Mouse (Mus musculus): ENCODE measurements at regions not wholly inside any gene's neighbourhood (a gene's known extent, or its start where the extent isn't known, plus 50 kb on each side); places are given as distances from the start of the nearest gene placed in this dataset.

DNA sequence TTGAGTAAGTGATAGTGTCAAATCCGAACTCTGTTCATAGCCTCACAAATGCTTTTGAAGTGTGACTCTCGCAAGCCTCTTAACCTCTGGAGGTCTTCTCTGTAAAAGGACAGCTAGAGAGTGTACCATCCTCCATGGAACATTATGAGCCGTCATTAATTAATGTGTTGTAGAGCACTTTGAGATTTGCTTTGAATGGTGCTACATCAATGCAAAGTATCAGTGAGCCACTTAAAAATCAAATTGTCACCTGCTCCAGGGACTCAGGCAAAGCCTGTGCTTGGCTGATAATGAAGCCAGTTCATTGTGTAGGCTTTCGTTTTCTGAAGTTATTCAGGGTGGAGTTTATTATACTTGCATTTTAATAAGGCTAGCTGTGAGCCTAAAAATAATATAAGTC, 801.8 kb upstream of the B3galt2 start:
- DNase-seq = no peak

DNA sequence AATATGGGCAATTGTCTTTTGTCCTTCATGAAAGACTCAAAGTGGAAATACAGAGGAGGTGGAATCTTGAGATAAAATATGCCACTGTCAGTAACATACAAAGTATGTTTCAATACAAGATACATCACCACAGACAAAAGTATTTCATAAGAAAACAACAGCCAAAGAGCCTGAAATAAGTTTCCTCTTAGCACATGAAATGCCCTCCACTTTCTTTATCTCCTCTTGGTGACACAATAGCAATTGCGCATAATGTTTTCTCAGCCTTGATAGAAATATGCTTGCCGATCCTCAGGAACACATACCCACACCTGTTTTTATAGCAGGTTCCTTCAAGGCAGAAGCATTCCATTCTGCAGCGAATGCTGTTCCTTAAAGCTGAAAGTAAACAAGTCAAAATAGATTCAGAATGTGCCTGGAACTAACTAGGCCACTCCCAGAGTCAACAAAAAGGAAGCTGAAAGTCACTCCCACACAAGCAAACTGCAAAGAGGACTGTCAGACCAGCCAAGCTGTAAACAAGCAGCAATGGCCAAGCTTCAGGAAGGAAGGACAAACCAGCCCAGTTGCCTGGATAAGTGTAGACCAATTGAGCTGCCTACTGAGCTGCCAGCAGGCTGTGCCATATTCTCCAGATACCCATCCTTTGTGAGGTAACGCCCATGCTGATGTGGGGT, 773.3 kb upstream of the B3galt2 start:
- DNase-seq = no peak

DNA sequence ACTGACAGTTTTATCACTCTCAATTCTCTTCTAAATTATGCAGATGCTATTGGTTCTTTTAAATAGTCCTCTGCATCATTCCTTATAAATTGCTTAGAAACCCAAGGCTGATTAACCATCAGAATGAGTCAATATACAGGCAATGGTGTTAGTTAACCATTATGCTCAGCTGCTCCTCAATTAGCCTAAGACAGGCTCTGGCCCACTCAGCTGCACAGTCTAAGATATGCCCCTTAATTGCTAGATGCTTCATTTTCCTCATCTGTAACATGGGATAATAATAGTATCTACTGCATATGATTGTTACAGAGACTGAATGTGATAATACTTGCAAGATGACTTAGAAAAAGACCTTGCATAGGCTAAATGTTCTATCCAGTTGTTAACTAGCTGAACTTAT, 748.6 kb upstream of the B3galt2 start:
- DNase-seq = no peak

DNA sequence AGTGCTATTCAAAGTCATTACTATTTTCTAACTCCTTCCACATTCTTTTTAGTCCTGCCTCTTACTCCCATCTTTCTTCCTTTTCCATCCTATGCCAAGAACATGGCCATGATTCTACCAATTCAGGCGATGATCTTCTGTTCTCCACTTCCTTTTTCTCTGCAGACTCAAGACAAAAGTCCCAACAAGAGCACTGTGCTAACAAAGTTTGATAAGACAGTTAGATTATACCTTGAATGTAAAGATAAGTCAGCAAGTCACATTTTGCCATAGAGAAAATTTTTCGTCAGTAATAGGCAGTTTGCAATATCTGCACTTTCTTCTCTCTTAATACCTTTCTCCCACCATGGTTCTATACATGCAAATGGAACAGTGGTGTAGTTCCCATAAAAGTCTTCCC, 747.3 kb upstream of the B3galt2 start:
- no peak for DNase-seq

DNA sequence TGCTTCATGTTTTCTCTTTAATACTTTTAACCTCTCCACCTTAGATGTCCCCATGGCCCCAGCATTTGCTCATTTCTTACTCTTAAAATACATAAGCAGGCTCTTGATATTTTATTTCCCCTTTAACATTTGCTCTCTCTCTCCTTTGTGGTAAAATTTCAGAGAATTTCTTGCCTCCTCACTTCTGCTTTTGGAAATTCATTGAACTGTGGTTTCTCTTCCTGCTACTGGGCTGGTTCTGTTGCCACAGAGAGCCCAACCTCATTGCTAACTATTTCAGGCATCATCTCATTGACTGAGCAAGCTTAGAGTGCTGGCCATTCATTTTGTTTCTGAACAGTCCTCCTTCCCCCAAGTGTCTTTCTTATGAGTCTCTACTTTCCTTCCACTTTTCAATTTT, 746.3 kb upstream of the B3galt2 start:
- no peak for DNase-seq

DNA sequence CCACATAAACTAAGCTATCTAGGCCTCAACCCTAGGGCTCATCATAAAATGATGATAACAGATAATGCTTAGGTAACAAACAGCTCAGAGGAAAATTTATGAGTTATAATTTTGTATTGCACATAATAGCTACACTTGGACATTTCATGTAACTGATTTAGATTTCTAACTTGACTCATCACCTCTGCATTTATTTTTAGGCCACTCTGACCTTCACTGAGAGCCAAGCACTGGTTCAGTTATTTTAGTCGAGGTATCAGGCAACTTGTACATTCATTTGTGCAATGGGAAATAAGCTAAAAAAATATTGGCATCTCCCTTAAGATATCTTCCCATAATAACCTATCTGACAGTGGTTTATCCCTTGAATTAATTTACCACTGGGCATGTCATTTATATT, 745.4 kb upstream of the B3galt2 start:
- DNase-seq = peak; percentile 0 to 7

DNA sequence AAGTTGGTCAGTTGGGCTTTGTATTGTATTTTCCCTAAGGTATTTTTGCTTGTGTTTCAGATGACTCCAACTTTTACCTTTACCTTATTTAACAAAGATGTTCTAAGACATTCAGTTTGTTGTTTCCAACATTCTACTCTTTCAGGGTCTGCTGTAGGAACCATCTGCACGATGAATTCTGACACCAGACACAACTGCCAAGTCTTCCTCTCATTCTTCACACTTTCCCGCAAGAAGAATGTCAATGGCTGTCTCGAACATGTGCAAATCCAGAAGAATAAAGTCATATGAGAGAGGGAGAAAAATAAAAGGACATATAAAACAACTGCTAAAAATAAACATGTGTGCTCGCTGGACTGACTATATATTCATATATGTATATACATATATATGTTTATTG, 730.6 kb upstream of the B3galt2 start:
- no peak for DNase-seq

DNA sequence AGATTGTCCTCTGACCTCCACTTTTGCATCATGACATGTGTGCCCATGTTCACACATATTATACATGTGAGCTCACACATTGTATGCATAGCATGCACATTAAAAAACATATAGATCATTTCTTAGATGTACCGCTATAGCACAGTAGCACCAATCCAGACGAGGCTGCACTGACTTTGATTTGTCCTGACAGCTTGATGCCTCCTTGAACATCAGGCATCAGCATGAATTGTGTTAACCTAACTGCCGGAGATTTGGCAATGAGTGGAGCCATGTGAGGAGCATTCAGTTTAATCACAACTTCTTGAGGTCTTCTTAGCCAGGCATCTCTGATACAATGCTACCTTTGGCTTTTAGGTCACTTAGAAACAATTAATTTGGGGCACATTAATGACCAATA, 683.8 kb upstream of the B3galt2 start:
- DNase-seq = no peak

DNA sequence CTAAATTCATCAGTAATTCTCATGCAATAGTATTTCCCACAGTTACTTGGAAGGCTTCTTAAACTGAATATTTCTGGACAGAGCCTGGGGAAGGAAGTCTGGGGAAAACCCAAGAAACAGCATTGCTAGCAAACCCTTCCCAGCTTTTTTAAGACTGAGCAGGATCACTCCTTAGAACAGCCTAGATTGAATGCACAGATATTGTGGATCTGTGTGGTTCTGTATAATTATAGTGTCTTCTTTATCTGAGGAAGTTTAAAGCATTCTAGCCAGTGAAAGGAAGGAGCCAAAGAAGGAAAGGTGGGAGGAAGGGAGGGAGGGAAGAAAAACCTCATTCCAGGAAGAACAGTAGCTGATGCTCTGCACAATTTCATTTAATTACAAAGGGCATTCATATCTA, 669.0 kb upstream of the B3galt2 start:
- DNase-seq = no peak

DNA sequence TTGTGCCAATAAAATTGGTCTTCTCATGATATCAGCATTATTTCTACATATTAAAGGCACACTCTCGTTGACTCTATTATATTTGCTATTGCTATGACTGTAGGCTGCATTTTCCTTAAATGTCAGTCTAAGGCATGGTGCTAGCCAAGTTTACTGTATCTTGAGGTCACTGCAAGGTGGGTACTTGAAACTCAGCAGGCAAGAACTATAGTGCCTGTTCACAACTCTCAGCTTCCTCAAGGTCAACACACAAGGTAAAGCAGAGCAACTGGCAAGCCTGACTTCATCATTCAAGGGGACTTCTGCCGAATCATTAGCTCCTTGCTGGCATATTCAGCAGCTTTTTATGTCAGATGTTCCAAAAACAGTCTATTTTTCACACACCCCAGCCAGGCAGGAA, 667.1 kb upstream of the B3galt2 start:
- DNase-seq = no peak

DNA sequence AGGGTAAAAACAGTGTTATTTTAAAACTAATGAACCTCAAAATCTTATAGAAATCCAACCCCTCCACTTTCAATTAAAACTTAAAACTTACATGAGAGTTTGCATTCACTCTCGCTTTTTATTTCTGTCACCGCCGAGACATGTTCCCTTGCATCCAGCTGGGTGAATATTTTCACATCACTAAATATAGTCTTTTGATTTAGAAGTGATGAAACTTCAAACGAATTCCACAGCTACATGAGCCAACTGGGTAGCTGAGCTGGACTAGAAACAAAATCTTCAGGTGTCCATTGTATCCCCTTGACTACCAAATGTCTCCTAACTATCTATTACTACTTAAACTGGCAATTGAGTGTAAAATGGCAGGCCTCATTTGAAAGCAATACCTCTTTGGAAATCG, 657.5 kb upstream of the B3galt2 start:
- no peak for DNase-seq

DNA sequence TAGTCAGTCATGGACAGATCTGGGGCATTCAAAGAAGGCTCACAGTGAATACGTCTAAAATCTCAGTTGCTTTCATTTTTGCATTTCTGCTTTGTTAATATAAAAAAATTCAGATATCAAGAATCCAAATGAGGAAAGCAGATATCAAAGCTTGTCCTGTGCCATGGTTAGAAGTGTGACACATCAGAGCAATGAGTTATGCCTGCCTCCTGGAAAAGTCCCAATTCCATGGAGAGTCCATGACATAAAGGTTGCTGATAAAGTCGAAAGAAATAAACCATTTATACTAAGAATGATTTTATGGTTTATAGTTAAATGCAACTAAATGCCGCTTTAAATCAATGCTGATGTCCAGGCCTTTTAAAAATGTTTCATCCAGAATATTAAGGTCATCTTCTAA, 656.8 kb upstream of the B3galt2 start:
- DNase-seq = peak; percentile 38 to 45

DNA sequence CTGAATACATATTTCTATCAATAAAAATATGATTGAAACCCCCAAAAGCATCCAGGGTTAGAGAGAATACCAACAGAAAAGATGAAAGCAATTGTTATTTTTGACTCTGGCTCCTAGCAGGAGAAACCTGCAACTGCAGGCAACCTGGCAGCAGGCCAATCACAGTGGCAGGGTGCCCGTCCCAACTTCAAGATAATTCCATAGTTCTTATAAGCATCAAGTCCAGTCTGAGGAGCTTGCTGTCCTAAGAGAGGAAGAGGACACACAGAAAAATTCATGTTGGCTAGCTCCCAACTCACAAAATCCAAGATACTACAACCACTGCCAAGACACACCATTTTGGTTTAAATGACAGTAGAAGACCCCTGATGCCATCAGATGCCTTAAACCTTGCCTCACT, 654.9 kb upstream of the B3galt2 start:
- peak; percentile 49 to 63 for DNase-seq

DNA sequence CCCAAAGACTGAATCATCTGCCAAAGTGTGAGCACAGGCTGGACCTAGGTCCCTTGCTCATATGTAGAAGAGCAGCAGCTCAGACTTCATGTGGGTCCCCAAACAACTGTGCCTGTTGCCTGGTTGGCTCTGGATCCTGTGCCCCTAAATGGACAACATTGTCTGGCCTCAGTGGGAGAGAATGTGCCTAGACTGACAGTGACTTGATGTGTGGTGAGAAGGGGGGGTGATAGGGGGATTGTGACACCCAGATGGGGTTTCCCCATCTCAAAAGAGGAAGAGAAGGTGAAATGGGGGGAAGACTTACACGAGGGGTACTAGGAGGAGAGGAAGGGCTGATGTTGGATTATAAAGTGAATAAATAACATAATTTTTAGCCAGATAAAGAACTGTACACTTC, 640.2 kb upstream of the B3galt2 start:
- DNase-seq = no peak

DNA sequence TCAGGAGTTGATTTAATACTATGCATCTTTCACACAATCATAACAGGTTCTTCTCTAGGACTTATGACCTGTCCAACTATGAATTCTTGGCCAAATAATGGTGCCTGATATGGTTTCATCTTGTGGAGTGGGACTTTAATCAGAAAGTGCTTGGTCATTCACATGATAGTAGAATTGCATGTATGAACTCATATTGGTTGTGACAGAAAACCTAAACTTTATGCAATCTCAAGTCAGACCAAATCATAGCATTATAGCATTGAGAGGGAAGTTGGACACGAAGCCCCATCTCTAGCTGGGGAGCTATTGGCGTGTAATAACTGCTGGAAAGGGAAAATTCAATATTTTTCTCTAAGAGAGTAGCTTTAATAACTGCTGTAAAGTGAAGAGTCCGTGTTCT, 639.4 kb upstream of the B3galt2 start:
- no peak for DNase-seq

DNA sequence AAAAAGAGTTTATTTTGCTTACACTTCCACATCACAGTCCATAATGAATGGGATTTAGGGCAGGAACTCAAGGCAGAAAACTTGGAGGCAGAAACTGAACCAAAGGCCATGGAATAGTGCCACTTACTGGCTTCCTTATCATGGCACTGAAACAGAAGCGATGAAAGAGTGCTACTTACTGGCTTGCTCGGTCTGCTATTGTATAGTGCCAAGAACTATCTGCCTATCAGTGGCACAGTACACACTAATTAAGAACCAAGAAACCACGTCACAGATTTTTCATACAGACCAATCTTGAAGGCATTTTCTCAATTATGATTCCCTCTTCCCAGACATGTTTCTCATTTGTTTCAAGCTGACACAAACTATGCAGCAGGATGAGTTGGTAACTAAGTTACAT, 634.4 kb upstream of the B3galt2 start:
- DNase-seq = no peak

DNA sequence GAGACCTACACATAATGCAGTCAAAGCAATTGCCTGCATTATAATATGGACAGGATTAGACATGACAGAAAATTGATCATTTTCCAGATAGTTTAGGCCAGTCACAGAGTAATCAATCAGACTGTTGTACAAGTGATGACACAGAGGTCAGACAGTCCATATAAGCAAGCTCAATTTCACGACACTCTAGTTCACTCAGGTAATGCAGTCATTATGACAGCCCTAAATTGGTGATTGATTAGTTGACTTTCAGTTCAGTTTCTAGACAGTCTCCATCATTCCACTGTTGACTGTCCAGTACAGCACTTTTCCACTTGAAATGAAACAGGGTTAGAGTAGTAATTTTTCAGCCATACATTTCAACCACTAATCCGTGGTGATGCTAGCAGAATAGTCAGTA, 620.5 kb upstream of the B3galt2 start:
- DNase-seq = no peak

DNA sequence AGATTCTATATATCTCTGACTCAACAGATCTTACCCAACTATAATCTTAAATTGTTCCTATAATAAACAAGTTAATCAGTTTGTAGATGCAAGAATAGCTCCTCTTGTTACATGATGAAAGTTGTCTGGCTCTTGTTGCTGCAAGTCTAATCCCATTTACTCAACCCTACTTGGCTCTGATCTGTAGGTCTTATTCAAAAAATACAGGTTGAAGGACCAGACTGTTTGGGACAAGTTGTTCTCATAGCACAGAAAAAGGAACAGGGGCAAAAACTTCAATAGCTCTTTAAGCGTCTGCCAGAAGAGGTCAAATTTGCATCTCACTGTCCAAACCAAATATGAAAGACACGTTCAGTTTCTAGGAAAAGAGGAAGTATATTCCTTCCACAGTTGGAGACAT, 587.3 kb upstream of the B3galt2 start:
- DNase-seq = no peak

DNA sequence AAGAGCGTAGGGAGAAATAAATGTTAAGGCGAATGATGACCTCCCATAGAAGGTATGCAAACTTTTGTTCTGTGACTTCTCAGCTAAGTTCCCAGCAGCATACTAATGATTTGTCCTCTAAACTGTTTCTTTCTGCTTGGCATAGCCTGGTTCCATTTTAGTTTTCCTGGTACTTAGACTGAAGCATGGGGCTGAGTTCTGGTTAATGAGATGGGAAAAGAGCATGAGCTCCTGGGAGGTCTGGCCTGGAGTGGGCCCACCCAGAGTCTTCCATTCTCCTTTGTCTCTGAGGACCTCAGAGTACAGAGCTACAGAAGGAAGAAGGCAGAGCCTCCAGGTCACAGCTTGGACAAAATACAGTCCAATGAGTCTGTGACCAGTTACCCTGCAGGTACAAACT, 586.9 kb upstream of the B3galt2 start:
- DNase-seq = no peak

DNA sequence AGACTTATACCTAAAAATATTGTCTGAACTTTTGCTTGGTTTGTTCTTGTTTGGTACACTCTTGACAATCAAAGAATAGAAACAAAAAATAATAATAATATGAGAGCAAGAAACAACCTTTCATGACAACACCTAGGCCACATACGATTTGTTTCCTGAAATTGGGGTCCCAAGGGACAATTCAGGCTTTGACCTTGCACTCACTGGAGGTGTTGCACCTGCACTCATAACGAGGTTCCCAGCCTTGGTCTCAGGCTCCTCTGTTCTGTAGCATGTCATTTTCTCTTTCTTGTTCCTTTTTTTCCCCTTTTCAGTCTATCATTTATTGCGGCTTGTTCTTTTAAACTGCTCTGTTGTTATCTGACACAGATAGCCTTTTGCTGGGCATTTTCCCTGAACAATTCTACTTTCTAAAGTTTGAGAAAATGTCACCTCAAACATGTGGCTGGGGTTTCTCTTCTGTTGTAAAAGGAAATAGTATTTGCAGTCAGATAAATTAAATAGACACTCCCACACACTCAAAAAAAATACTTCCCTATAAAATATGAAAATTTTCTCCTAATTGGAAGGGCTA, 585.9 kb upstream of the B3galt2 start:
- DNase-seq = no peak

DNA sequence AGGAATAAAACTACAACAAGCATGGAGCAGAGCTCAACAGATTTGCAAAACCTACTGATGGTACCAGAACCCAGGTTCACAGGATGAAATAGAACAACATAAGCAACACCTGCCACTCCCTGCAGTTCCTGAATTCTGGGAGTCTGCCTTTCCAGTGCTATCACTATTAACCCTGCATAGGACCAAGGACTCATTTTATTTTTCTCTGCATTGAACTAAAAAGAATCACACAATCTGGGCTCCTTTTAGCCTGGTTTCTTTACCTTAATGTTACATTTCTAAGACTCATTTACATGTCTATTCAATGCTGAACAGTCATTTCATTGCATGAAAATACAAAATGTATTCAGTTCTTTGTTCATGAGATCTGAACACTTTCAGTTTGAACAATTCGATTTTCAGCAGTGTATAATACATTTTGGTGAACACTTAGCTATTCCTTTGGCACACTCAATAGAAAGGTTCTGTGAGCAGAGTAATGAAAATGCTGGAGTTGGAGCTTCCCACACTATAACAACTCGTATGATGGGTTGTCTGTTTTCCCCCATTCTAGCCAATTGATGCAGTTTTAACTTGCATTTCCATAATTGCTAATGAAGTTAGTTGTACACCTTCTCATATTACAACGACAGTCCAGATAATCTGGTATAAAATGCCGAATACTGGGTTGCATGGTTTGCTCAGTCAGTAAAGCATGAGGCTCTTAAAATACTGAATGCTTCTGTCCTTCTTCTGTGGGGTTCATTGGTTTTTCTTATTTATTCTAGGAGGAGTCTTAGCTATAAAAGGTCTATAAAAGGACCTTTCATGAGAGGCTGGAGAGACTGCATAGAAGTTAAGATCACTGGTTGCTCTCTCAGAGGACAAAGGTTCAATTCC, 579.5 kb upstream of the B3galt2 start:
- no peak for DNase-seq

DNA sequence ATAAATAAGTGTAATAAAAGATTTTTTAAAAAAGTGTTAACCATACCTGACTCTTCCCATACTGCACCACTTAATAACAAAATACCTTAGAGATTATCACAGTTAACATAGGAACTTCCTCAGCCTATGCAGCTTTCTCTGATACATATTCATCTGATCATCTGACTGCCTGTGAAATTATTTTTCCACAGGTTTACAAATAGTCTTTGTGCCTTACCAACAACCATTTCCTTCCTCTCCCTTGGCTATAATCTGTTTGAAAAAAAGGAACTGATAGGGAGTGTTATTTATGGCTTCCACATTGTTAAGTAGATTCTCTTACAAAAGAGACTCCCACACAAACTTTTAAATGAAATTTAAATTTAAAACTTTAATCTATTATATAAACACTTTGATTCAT, 575.0 kb upstream of the B3galt2 start:
- DNase-seq = no peak

DNA sequence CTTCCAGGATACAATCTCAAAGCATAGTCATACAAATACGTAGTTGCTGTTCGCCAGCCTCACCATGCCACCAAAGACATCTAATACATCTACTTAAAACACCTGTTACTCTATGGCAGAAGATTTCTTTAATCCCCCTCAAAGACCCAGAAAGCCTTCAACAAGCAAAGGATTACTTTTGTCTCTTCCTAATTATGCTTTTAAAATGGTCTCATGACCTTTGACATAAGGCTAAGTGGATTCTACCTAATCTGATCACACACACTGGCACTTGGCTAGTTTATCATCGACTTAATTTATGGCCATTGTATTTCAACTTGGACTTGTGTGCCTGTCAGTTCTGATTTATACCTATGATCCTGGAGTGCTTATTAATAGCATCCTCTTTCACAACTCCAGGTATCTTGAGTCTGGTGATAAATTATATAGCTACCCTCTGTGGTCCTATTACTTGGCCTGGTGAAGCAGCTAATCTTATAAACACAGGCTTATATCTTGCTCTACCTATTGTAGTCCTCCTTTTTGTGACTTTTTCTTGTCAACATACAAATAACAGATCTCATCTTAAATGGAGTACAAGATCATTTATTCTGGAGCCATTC, 568.6 kb upstream of the B3galt2 start:
- DNase-seq = no peak
